25 mouse cellular contexts compared by ENCODE assay signal in genomic region chr15:25550269-25551054, GRCm38 (mm10).
DNase-seq lines count a peak whose midpoint lies in the region; ATAC-seq and TF ChIP-seq lines count a peak whose summit lies in the region.
"Had no signal": no experiment of that assay in that cellular context is flagged by ENCODE, and none has a peak within 500 bp of the region (broad histone marks: within the 10 kb centered on the region; RNA-seq: fewer than 3 reads in every experiment).

No protein-coding gene starts in this region.

- no peaks in the 10 kb centered on the region for H3K27me3 ChIP-seq in liver, adult 2 months (ENCODE audit: control insufficient read depth, insufficient read depth, low read length)
- H3K27me3 ChIP-seq in liver, embryonic 11.5 days (replicated peaks; ENCODE audit: control insufficient read depth, insufficient read depth, low read length), result no peaks in the 10 kb centered on the region
- peaks cover 5% of the 10 kb centered on the region for H3K27me3 ChIP-seq in megakaryocyte, embryonic 14.5 days (replicated peaks)
- H3K27me3 ChIP-seq: forebrain, embryonic 13.5 days; hindbrain, embryonic 12.5 days; hindbrain, embryonic 15.5 days had no signal

- TF ChIP-seq POLR2A in liver, adult 2 months (IDR thresholded peaks at IDR 0.05; ENCODE audit: extremely low read depth, insufficient read depth, low read length), result no peak
- no peak for TF ChIP-seq POLR2A in bone marrow macrophage, adult 2 months (IDR thresholded peaks at IDR 0.05; ENCODE audit: borderline replicate concordance, low read depth, low read length)

- H3K4me3 ChIP-seq in liver, adult 2 months (ENCODE audit: insufficient read depth, low read depth, low read length), result no peak overlapping the region
- H3K4me3 ChIP-seq in liver, embryonic 11.5 days (ENCODE audit: low read depth, low read length), result no peak overlapping the region
- no peak overlapping the region for H3K4me3 ChIP-seq in bone marrow macrophage, adult 2 months (ENCODE audit: insufficient read depth, low read length)
- peak overlapping the region; percentile 77 for H3K4me3 ChIP-seq in megakaryocyte, embryonic 14.5 days (replicated peaks)
- no peak overlapping the region for H3K4me3 ChIP-seq in gastrocnemius, adult 2 months
- H3K4me3 ChIP-seq: forebrain, embryonic 10.5 days; forebrain, embryonic 13.5 days; heart, embryonic 13.5 days; hindbrain, embryonic 12.5 days; hindbrain, embryonic 15.5 days had no signal

- WGBS in liver, adult 2 months, result 84% methylated on average over 8 of the region's 8 CpGs
- 64% methylated on average over 8 of the region's 8 CpGs for WGBS in liver, embryonic 11.5 days

- H3K9me3 ChIP-seq in liver, embryonic 11.5 days (ENCODE audit: control insufficient read depth, low read length), result no peaks in the 10 kb centered on the region
- no peaks in the 10 kb centered on the region for H3K9me3 ChIP-seq in megakaryocyte, embryonic 14.5 days
- H3K9me3 ChIP-seq: forebrain, embryonic 10.5 days; forebrain, embryonic 13.5 days; heart, embryonic 13.5 days; hindbrain, embryonic 12.5 days; hindbrain, embryonic 15.5 days had no signal

- intact Hi-C loops in gastrocnemius, adult 2 months (cut with DNase I), result no loop called here
- intact Hi-C loops in left cerebral cortex, postnatal 14 days (cut with DNase I), result no loop called here

- no peak overlapping the region for H3K4me2 ChIP-seq in liver, embryonic 11.5 days
- H3K4me2 ChIP-seq: forebrain, embryonic 13.5 days; heart, embryonic 13.5 days; hindbrain, embryonic 12.5 days; hindbrain, embryonic 15.5 days had no signal

- H3K4me1 ChIP-seq in liver, adult 2 months (ENCODE audit: control insufficient read depth, insufficient read depth, low read length), result no peaks in the 10 kb centered on the region
- H3K4me1 ChIP-seq in liver, embryonic 11.5 days (replicated peaks; ENCODE audit: control insufficient read depth, insufficient read depth, low read length), result no peaks in the 10 kb centered on the region
- H3K4me1 ChIP-seq in bone marrow macrophage, adult 2 months (ENCODE audit: control insufficient read depth, insufficient read depth, low read length), result peaks cover 17% of the 10 kb centered on the region
- peaks cover 35% of the 10 kb centered on the region for H3K4me1 ChIP-seq in megakaryocyte, embryonic 14.5 days
- H3K4me1 ChIP-seq: forebrain, embryonic 13.5 days; hindbrain, embryonic 12.5 days; hindbrain, embryonic 15.5 days had no signal

- H3K79me2 ChIP-seq in liver, adult 2 months (ENCODE audit: control insufficient read depth, insufficient read depth, low read length), result no peaks in the 10 kb centered on the region

- ATAC-seq in liver, embryonic 11.5 days (replicated peaks; ENCODE audit: low FRiP score), result no peak
- peak; percentile 69 to 82 for ATAC-seq in hematopoietic stem cell, adult 5-6 weeks (replicated peaks in 1 of 2; ENCODE audit: insufficient read depth in 1 of 2, low FRiP score in 2 of 2, low TSS enrichment in 1 of 2, low read depth in 1 of 2, poor library complexity in 2 of 2, severe bottlenecking in 2 of 2)
- ATAC-seq: activated CD4-positive, CD25-positive, alpha-beta regulatory T cell, adult 4 months; forebrain, embryonic 13.5 days; forebrain, embryonic 16.5 days had no signal

- no peak overlapping the region for H3K27ac ChIP-seq in liver, adult 2 months (replicated peaks; ENCODE audit: insufficient read depth, low read depth, low read length)
- no peak overlapping the region for H3K27ac ChIP-seq in liver, embryonic 11.5 days (ENCODE audit: low read depth, low read length)
- H3K27ac ChIP-seq in bone marrow macrophage, adult 2 months (ENCODE audit: insufficient read depth, low read depth, low read length), result peak overlapping the region; percentile 73
- no peak overlapping the region for H3K27ac ChIP-seq in gastrocnemius, adult 2 months
- H3K27ac ChIP-seq: forebrain, embryonic 10.5 days; forebrain, embryonic 13.5 days; heart, embryonic 13.5 days; hindbrain, embryonic 12.5 days; hindbrain, embryonic 15.5 days had no signal

- no peak for TF ChIP-seq CTCF in liver, adult 2 months (IDR thresholded peaks at IDR 0.05; ENCODE audit: low read depth, low read length)
- TF ChIP-seq CTCF in bone marrow macrophage, adult 2 months (IDR thresholded peaks at IDR 0.05; ENCODE audit: low read depth, low read length), result no peak
- TF ChIP-seq CTCF in gastrocnemius, adult 2 months (IDR thresholded peaks at IDR 0.05), result no peak

- DNase-seq in liver, adult 2 months (ENCODE audit: extremely low read depth, low read depth, low spot score), result peak; percentile 34
- no peak for DNase-seq in liver, embryonic 11.5 days (ENCODE audit: low spot score)
- no peak for DNase-seq in gastrocnemius, adult 2 months
- DNase-seq in left cerebral cortex, postnatal 14 days (ENCODE audit: low spot score in 2 of 2), result no peak
- DNase-seq in adrenal gland, postnatal 4 days (ENCODE audit: low spot score in 2 of 2), result no peak
- DNase-seq: adrenal gland, adult 8-10 months; adrenal gland, postnatal 25 days; cerebellum, adult 11 months; cerebellum, adult 2 months; cerebellum, postnatal 10 days; cerebellum, postnatal 36 days; gastrocnemius, postnatal 14 days; heart, adult 18-20 months; heart, postnatal 14 days; heart, postnatal 4 days had no signal

- H3K36me3 ChIP-seq in liver, adult 2 months (ENCODE audit: control insufficient read depth, insufficient read depth, low read length), result no peaks in the 10 kb centered on the region
- H3K36me3 ChIP-seq in liver, embryonic 11.5 days (ENCODE audit: control insufficient read depth, insufficient read depth, low read length), result no peaks in the 10 kb centered on the region
- no peaks in the 10 kb centered on the region for H3K36me3 ChIP-seq in megakaryocyte, embryonic 14.5 days (replicated peaks; ENCODE audit: low read length)
- H3K36me3 ChIP-seq: forebrain, embryonic 10.5 days; heart, embryonic 13.5 days; hindbrain, embryonic 12.5 days; hindbrain, embryonic 15.5 days had no signal

- H3K9ac ChIP-seq in liver, adult 2 months (ENCODE audit: low read depth, low read length), result no peak overlapping the region
- H3K9ac ChIP-seq in liver, embryonic 11.5 days (ENCODE audit: low read depth, low read length), result no peak overlapping the region
- H3K9ac ChIP-seq: forebrain, embryonic 13.5 days; heart, embryonic 13.5 days; hindbrain, embryonic 12.5 days; hindbrain, embryonic 15.5 days had no signal
